Mouse (Mus musculus) midbrain, embryonic 14.5 days (tissue): ENCODE measurements at regions not wholly inside any gene's neighbourhood (a gene's known extent, or its start where the extent isn't known, plus 50 kb on each side); places are given as distances from the start of the nearest gene placed in this dataset.

Source experiments
- ATAC-seq: fragments of 200-750 bp; cut with Nextera tagmentation; 2 replicates; pipeline ENCODE4 v1.8.0; 2017; ENCODE audit warnings: moderate number of reproducible peaks, moderate library complexity; ENCODE audit not compliant: low FRiP score, low TSS enrichment
- DNase-seq: peaks from one replicate; pipeline ENCODE4 v3.0.0-alpha.2; 2015
- H3K27ac ChIP-seq: fragments of 300-500 bp; sonication (generic); replicated peaks from 2 replicates; pipeline ENCODE4 v1.5.1; 2014; ENCODE audit warnings: mild to moderate bottlenecking, low read depth, low read length, moderate library complexity
- H3K27me3 ChIP-seq: fragments of 300-500 bp; sonication (generic); 2 replicates; pipeline ENCODE4 v1.6.1; 2014; ENCODE audit warnings: low read length, control low read depth, mixed read lengths; ENCODE audit not compliant: control insufficient read depth, insufficient read depth
- H3K36me3 ChIP-seq: fragments of 300-500 bp; sonication (generic); 2 replicates; pipeline ENCODE4 v1.6.1; 2014; ENCODE audit warnings: low read length, control low read depth; ENCODE audit not compliant: control insufficient read depth, insufficient read depth
- H3K4me1 ChIP-seq: fragments of 300-500 bp; sonication (generic); 2 replicates; pipeline ENCODE4 v1.6.1; 2014; ENCODE audit warnings: mild to moderate bottlenecking, antibody characterized with exemption, low read length, control low read depth; ENCODE audit not compliant: control insufficient read depth, insufficient read depth
- H3K4me2 ChIP-seq: fragments of 300-500 bp; sonication (generic); 2 replicates; pipeline ENCODE4 v1.6.1; 2014; ENCODE audit warnings: mild to moderate bottlenecking, low read length, moderate library complexity
- H3K4me3 ChIP-seq: fragments of 300-500 bp; sonication (generic); replicated peaks from 2 replicates; pipeline ENCODE4 v1.5.1; 2014; ENCODE audit warnings: low read depth, low read length
- H3K9ac ChIP-seq: fragments of 300-500 bp; sonication (generic); replicated peaks from 2 replicates; pipeline ENCODE4 v1.6.1; 2014; ENCODE audit warnings: mild to moderate bottlenecking, low read length, moderate library complexity
- H3K9me3 ChIP-seq: fragments of 300-500 bp; sonication (generic); 2 replicates; pipeline ENCODE4 v1.6.1; 2016; ENCODE audit warnings: low read length, control low read depth, mixed read lengths; ENCODE audit not compliant: control insufficient read depth
- WGBS: fragments of 180-500 bp; shearing (Covaris S2); extraction: QIAGEN DNeasy Blood & Tissue Kit; methylation state at CpG from one replicate; pipeline ENCODE4 v1.1.7; 2014; 5-methylcytosine and 5-hydroxymethylcytosine counted together

DNA sequence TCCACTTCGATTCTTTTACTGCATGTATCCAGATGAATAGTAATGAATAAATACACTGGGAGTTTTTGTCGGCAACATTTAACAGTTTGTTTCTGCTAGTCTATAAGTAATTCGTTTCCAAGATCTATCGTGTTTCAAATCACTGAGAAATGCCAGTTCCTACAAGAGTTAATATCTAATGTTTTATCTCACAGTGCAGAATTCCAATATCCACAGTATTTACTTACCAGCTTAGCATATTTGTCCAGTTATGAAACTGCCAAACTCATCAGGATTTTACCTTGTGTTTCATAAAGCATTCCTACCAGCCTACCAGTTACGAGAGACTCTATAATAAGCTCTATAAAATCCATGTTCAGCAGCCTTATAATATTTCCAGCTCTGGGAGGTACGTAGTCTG lies 385.1 kb upstream of the Xrcc4 start:
- Histone ChIP-seq H3K36me3 (no peaks in the 10 kb centered on the region), H3K27me3 (no peaks in the 10 kb centered on the region), H3K9ac (no peak overlapping the region), H3K9me3 (no peaks in the 10 kb centered on the region), H3K4me2 (no peak overlapping the region), H3K4me1 (no peaks in the 10 kb centered on the region), H3K4me3 (no peak overlapping the region), H3K27ac (no peak overlapping the region)
- DNase-seq, result no peak
- WGBS, result 92% methylated on average over 6 of the region's 6 CpGs
- no peak for ATAC-seq

DNA sequence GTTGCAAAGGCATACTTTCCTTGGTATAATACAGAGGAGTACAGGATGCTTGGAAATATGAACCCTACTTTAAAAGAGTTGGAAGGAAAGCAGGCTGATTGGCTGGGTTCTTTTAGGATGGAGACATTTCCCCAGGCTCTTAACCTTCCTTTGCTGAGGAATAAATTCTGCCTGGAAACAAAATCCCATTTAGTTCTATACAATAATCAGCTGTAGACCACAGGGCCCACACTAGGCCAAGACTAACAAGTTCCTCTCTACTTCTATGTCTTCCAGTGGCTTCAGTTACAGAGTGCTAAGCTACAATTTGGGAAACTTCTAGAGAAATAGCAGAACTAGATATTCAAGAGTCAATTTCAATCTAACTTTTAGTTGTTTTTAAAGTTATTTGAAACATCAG lies 384.6 kb upstream of the Xrcc4 start:
- no peaks in the 10 kb centered on the region for H3K27me3 ChIP-seq
- no peaks in the 10 kb centered on the region for H3K9me3 ChIP-seq
- H3K9ac ChIP-seq, result no peak overlapping the region
- H3K27ac ChIP-seq, result no peak overlapping the region
- H3K4me1 ChIP-seq, result no peaks in the 10 kb centered on the region
- H3K36me3 ChIP-seq, result no peaks in the 10 kb centered on the region
- DNase-seq (no peak), ATAC-seq (no peak)
- no peak overlapping the region for H3K4me2 ChIP-seq
- H3K4me3 ChIP-seq, result no peak overlapping the region

GRCm38 (mm10) chr13:90473041-90473825 lies 383.8 kb upstream of the Xrcc4 start:
- Histone ChIP-seq H3K27ac (no peak overlapping the region), H3K4me3 (no peak overlapping the region), H3K36me3 (no peaks in the 10 kb centered on the region), H3K4me1 (no peaks in the 10 kb centered on the region), H3K27me3 (no peaks in the 10 kb centered on the region), H3K9me3 (no peaks in the 10 kb centered on the region), H3K4me2 (no peak overlapping the region), H3K9ac (no peak overlapping the region)
- ATAC-seq (no peak), DNase-seq (no peak)
- 87% methylated on average over 8 of the region's 8 CpGs for whole genome bisulfite sequencing

DNA sequence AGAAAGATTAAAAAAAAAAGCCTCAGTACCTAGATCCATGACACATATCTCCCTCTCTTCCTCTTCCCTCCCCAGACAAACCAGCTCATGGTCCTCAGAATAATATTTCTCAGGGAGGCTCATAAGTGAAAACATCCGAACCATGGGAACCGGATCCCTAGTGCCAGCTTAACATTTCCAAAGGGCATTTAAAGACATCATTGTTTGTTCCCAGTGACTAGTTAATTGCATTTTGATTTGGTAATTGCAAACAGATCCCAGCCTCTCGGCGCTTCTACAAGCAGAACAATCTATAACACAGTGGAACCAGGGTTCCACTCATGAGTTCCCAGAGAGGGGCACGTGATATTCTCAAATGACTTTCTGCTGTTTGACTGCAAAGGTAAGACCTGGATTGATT lies 376.7 kb upstream of the Xrcc4 start:
- no peak overlapping the region for H3K9ac ChIP-seq
- H3K4me1 ChIP-seq, result no peaks in the 10 kb centered on the region
- H3K36me3 ChIP-seq, result no peaks in the 10 kb centered on the region
- ATAC-seq (no peak), DNase-seq (no peak)
- no peak overlapping the region for H3K4me2 ChIP-seq
- H3K9me3 ChIP-seq, result no peaks in the 10 kb centered on the region
- WGBS, result 83% methylated on average over 5 of the region's 5 CpGs
- H3K27me3 ChIP-seq, result no peaks in the 10 kb centered on the region
- H3K4me3 ChIP-seq, result no peak overlapping the region
- H3K27ac ChIP-seq, result no peak overlapping the region

DNA sequence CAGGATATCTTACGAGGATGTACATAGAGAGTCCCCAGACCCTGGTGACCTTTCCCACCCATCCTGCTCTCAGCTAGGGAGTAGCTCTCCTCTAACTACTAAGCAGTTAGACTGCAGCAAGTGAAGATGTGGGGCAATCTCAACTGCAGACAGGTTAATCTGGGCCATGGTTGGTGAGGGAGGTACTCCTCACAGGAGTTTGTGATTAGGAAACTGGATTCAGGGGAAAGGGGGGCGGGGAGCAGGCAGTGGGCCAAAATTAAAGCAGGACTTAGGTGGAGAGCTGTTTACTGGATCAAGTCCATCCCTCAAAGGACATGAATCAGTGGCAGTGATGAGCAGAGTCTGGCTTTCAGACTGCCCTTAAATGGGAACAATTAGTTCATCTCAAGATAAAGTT lies 374.6 kb upstream of the Xrcc4 start:
- 81% methylated on average over 2 of the region's 2 CpGs for WGBS
- no peak for DNase-seq
- no peak for ATAC-seq

GRCm38 (mm10) chr13:90463381-90463780 lies 374.0 kb upstream of the Xrcc4 start:
- 90% methylated on average over 2 of the region's 2 CpGs for WGBS
- H3K9me3 ChIP-seq, result no peaks in the 10 kb centered on the region
- ATAC-seq, result no peak
- DNase-seq, result no peak
- no peaks in the 10 kb centered on the region for H3K27me3 ChIP-seq
- H3K4me2 ChIP-seq, result no peak overlapping the region
- H3K4me1 ChIP-seq, result no peaks in the 10 kb centered on the region
- H3K4me3 ChIP-seq, result no peak overlapping the region
- no peak overlapping the region for H3K9ac ChIP-seq
- H3K36me3 ChIP-seq, result no peaks in the 10 kb centered on the region
- no peak overlapping the region for H3K27ac ChIP-seq

More for the DNA sequence above, 374.6 kb upstream of the Xrcc4 start:
- Histone ChIP-seq H3K9ac (no peak overlapping the region), H3K36me3 (no peaks in the 10 kb centered on the region), H3K4me2 (no peak overlapping the region), H3K4me3 (no peak overlapping the region), H3K4me1 (no peaks in the 10 kb centered on the region), H3K9me3 (no peaks in the 10 kb centered on the region), H3K27me3 (no peaks in the 10 kb centered on the region), H3K27ac (no peak overlapping the region)

DNA sequence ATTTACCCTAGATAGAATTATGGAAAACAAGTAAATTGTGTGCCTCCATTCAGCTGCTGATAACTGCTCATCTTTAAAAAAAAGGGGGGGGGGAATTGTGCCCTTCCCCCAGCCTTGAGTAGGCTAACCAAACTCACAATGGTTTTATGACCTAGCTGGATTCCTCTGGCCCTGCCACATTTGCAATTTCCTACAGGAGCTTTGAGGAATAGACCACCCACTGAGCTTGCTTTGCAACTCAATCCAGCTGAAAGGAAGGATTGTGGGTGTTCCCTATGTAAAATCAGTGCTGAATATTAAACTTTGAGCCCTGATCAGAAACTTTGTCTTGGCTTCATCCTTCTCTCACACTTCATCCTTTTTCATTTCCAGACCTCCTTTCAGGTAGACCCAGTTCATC lies 365.2 kb upstream of the Xrcc4 start:
- Histone ChIP-seq H3K36me3 (no peaks in the 10 kb centered on the region), H3K4me3 (no peak overlapping the region), H3K9ac (no peak overlapping the region), H3K4me1 (no peaks in the 10 kb centered on the region), H3K9me3 (0 out of 2 replicates have a peak, but pooled peaks cover 3% of the 10 kb centered on the region), H3K27ac (no peak overlapping the region), H3K4me2 (no peak overlapping the region), H3K27me3 (no peaks in the 10 kb centered on the region)
- ATAC-seq (no peak), DNase-seq (no peak)

DNA sequence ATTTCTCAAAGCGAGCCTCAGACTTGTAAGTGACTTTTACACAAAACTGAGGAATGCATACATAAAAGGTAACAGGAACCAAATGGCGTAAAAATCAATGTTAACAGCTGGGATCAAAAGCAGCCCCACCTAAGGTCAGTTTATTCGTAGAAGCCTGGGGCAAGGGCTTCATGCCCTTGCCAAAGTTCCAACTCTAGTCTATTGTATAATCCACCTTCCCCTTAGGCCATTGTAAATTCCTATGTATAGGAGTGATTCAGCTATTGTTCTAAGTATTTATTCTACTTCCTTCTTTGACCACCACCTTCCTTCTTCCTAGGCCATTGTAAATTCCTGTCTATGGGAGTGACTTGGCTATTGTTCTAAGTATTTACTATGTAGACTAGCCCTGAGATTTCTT lies 337.5 kb upstream of the Xrcc4 start:
- Histone ChIP-seq H3K9ac (no peak overlapping the region), H3K9me3 (no peaks in the 10 kb centered on the region), H3K36me3 (no peaks in the 10 kb centered on the region), H3K4me3 (no peak overlapping the region), H3K4me1 (no peaks in the 10 kb centered on the region), H3K27ac (no peak overlapping the region), H3K27me3 (no peaks in the 10 kb centered on the region), H3K4me2 (no peak overlapping the region)
- 90% methylated on average over 3 of the region's 3 CpGs for WGBS
- no peak for DNase-seq
- ATAC-seq, result no peak

GRCm38 (mm10) chr13:90425379-90425778 lies 336.0 kb upstream of the Xrcc4 start:
- DNase-seq (no peak), ATAC-seq (no peak)
- WGBS, result 75% methylated on average over 1 of the region's 1 CpGs

More at GRCm38 (mm10) chr13:90425379-90425778, 336.0 kb upstream of the Xrcc4 start:
- no peaks in the 10 kb centered on the region for H3K27me3 ChIP-seq
- H3K36me3 ChIP-seq, result no peaks in the 10 kb centered on the region
- no peaks in the 10 kb centered on the region for H3K4me1 ChIP-seq
- no peaks in the 10 kb centered on the region for H3K9me3 ChIP-seq
- H3K4me2 ChIP-seq, result no peak overlapping the region
- no peak overlapping the region for H3K9ac ChIP-seq
- no peak overlapping the region for H3K4me3 ChIP-seq
- no peak overlapping the region for H3K27ac ChIP-seq
